Mouse (Mus musculus): Measurements from ENCODE around the gene Ptpre.

DNA sequence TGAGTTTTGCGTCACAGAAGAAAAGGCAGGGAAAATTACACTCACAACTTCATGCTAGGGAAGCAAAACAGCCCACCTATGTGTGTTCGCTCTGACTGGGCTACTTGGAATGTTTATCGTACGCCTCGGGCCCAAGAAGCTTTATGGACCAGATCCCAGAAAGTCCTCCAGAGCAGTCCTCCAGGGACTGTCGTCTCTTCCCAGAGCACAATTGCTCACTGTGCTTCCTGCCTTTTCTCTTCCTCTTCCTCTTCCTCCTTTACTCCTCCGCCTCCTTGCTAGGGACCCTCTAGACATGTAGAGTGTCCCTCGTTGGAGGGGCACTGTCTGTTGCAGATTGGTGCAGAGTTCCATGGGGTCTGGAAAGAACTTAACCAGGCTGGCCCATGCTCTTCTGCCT, 111.5 kb downstream of the Ptpre start:
- TF ChIP-seq POLR2A (IDR thresholded peaks at IDR 0.05; ENCODE audit: extremely low read depth, insufficient read depth, low read length) (no peak), CTCF (IDR thresholded peaks at IDR 0.05; ENCODE audit: low read depth, low read length) (no peak)

All from liver, adult 2 months (tissue).